Mouse (Mus musculus) embryonic facial prominence, embryonic 10.5 days (tissue): Measurements from ENCODE around the gene Odf3. TPM values are rescaled to one million over a fixed set of nuclear protein-coding genes. Genes with fewer than 3 reads are reported as not detected.

Experiments used
- DNase-seq: peaks from one replicate; pipeline ENCODE4 v3.0.0-alpha.2; 2017; ENCODE audit warnings: low spot score
- H3K27ac ChIP-seq: fragments of 300-500 bp; sonication (generic); replicated peaks from 2 replicates; pipeline ENCODE4 v1.5.1; 2016; ENCODE audit warnings: mild to moderate bottlenecking
- H3K27me3 ChIP-seq: fragments of 300-500 bp; sonication (generic); replicated peaks from 2 replicates; pipeline ENCODE4 v1.6.1; 2016; ENCODE audit warnings: low read depth, mild to moderate bottlenecking; ENCODE audit not compliant: poor library complexity, severe bottlenecking
- H3K36me3 ChIP-seq: fragments of 300-500 bp; sonication (generic); replicated peaks from 2 replicates; pipeline ENCODE4 v1.6.1; 2016; ENCODE audit warnings: mild to moderate bottlenecking, moderate library complexity
- H3K4me1 ChIP-seq: fragments of 300-500 bp; sonication (generic); 2 replicates; pipeline ENCODE4 v1.6.1; 2016
- H3K4me3 ChIP-seq: fragments of 300-500 bp; sonication (generic); 2 replicates; pipeline ENCODE4 v1.5.1; 2016; ENCODE audit warnings: mild to moderate bottlenecking, moderate library complexity
- H3K9me3 ChIP-seq: fragments of 300-500 bp; sonication (generic); 2 replicates; pipeline ENCODE4 v1.6.1; 2016; ENCODE audit warnings: mild to moderate bottlenecking
- WGBS: fragments of 180-500 bp; shearing (Covaris S2); methylation state at CpG from one replicate; pipeline ENCODE4 v1.1.7; 2016; 5-methylcytosine and 5-hydroxymethylcytosine counted together
- polyA plus RNA-seq: library from polyadenylated mRNA; unstranded; fragments of >200 nt; fragmentation: Nextera tagmentation; extraction: Ambion mirVana; gene quantifications from 2 replicates; pipeline ENCODE4 v1.2.1, GENCODE M21; 2016

Gene Odf3
- polyA plus RNA-seq, 1 experiment from 2014 or later: not detected

DNA sequence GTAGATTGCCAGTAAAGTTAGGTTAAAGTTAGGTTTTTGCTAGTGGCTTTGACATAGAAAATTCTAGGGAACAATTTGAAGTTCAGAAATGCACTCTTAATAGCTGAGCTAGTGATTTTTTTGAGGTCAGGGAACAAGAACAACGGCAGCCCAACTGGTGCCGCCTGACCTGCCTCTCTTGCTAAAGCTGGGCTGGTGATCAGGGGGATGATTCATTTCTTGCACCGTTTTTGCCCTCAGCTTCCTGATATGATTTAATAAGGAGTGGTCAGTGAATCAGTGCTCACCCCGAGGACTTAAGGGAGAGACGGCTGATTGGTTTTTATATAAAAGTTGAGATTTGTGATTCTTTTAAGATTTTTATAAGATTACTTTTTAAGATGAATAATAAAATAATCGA is 16.2 kb upstream of the Odf3 start:
- Histone ChIP-seq H3K27me3 (no peaks in the 10 kb centered on the region; the same call in 1 of the 2 replicates), H3K4me1 (peaks cover 9% of the 10 kb centered on the region; the same call in 1 of the 2 replicates), H3K9me3 (no peaks in the 10 kb centered on the region), H3K27ac (no peak overlapping the region), H3K36me3 (no peaks in the 10 kb centered on the region), H3K4me3 (no peak overlapping the region)
- 77% methylated on average over 6 of the region's 6 CpGs for WGBS
- no peak for DNase-seq

DNA sequence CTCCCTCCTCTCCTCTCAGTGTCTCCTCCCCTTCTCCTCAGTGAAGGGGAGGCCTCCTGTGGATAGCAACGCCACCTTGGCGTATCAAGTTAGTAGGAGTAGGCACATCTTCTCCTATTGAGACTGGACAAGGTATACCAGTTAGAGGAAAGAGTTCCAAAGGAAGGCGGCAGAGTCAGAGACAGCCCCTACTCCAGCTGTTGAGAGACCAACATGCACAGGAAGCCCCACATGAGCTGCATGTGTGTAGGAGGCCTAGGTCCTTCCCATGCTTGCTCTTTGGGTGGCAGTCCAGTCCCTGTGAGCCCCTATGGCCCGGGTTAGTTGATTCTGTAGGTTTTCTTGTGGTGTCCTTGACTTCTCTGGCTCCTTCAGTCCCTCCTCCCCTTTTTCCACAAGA is 14.3 kb upstream of the Odf3 start:
- H3K4me3 ChIP-seq: no peak overlapping the region
- H3K4me1 ChIP-seq: peaks cover 9% of the 10 kb centered on the region; the same call in 1 of the 2 replicates
- no peak for DNase-seq
- no peaks in the 10 kb centered on the region for H3K36me3 ChIP-seq
- no peak overlapping the region for H3K27ac ChIP-seq
- WGBS: 89% methylated on average over 4 of the region's 4 CpGs
- H3K27me3 ChIP-seq: no peaks in the 10 kb centered on the region; the same call in 1 of the 2 replicates
- no peaks in the 10 kb centered on the region for H3K9me3 ChIP-seq

DNA sequence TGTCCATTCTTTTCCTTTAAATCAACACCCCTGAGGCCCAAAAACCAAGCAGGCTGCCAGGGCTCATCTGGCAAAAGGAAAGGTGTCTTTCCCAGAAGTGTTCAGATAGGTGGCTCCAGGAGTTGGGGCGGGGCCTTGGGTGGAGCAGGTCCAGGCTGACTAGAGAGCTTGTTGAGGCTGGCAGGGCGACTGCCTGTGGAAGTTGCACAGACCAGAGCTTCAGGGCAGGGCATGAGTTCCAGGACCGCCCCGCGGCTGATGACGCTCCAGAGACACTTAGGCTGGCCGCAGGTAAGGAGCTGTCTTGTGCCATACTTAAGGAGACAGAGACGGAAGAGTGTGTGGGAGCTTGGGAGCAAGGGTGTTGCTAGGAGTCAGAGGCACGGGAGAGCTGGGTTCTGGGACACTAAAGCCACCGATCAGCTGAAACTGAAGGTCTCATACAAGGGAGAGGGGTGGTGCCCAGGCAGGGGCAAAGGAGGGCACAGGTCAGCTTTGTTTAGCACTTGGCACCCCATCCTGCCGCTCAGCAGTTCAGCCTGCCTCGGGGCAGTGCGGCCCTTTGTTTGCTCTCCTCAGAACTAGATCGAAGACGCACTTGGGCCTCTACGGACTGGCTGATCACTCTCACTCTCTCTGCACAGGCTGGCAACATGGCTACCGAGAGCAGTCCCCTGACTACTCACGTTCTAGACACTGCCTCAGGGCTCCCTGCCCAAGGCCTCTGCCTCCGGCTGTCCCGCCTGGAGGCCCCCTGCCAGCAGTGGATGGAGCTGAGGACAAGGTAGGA is 12.4 kb upstream of the Odf3 start, which contains the start of gene Urah:
TSS of gene Urah (plus strand) at position 51 of the 790 bp plus-strand sequence.
- WGBS: 37% methylated on average over 20 of the region's 20 CpGs
- no peak within 1 kb of the TSS for H3K27ac ChIP-seq
- H3K36me3 ChIP-seq: no peaks in the 10 kb centered on the region
- no peak for DNase-seq
- H3K4me1 ChIP-seq: peaks cover 9% of the 10 kb centered on the region; the same call in 1 of the 2 replicates
- H3K27me3 ChIP-seq: peaks cover 9% of the 10 kb centered on the region
- H3K4me3 ChIP-seq: no peak within 1 kb of the TSS
- H3K9me3 ChIP-seq: no peaks in the 10 kb centered on the region

DNA sequence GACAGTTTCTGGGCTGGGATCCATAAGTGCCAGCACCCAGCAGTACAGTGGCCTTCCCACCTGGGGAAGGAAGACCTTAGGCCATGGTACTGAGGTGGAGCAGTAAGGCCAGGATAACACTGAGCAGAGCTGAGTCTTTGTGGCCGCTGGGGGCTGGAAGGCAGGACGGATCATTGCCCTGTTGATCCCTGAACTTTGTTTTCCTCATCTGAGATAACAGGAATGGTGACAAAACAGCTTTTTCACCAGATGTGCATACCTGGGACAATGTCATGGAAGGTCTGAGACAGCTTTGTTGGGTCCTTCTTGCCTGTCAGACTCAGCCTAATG is 11.9 kb upstream of the Odf3 start:
- DNase-seq: no peak
- Histone ChIP-seq H3K4me1 (peaks cover 9% of the 10 kb centered on the region; the same call in 1 of the 2 replicates), H3K36me3 (no peaks in the 10 kb centered on the region), H3K27me3 (peaks cover 15% of the 10 kb centered on the region), H3K27ac (no peak overlapping the region), H3K4me3 (no peak overlapping the region), H3K9me3 (no peaks in the 10 kb centered on the region)
- 77% methylated on average over 2 of the region's 2 CpGs for WGBS

DNA sequence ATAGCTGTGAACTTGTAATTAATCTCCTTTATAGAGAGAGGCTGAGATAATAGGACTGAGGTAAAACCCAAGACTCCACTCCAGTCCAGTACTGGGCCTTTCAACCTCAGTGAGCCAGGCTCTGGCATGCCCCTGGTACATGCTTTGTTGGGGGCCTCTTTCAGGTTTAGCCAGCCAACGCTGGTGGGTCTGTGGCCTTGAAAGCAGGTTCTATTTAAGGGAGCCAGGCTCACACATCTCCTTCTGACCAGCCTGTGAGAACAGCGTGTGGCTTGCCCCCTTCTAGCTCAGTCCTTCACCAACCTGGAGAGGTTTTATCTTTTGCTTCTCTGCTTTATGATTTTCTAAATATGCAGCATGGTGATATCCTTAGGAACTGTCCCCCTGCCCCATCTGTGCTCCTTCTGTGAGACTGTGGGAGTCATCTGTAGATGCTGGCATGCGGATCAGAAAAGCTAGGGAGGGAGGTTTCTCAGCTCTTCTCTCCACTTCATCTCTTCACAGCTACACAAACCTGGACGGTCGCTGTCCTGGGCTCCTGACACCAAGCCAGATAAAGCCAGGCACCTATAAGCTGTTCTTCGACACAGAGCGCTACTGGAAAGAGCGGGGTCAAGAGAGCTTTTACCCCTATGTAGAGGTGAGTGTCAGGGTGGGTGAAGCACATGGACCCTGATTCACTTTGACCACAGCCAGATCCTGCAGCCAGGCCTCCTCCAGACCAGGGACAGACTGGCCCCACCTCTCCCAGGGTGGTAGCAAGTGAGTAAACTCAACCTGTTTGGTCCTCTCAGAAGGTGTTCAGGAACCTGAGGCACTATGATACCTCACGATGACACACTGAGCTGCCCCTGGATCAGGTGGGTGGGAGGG is 11.1 kb upstream of the Odf3 start:
- Histone ChIP-seq H3K9me3 (no peaks in the 10 kb centered on the region), H3K36me3 (no peaks in the 10 kb centered on the region), H3K27me3 (peaks cover 23% of the 10 kb centered on the region), H3K4me1 (peaks cover 9% of the 10 kb centered on the region; the same call in 1 of the 2 replicates), H3K4me3 (no peak overlapping the region), H3K27ac (no peak overlapping the region)
- WGBS: 85% methylated on average over 9 of the region's 9 CpGs
- no peak for DNase-seq

DNA sequence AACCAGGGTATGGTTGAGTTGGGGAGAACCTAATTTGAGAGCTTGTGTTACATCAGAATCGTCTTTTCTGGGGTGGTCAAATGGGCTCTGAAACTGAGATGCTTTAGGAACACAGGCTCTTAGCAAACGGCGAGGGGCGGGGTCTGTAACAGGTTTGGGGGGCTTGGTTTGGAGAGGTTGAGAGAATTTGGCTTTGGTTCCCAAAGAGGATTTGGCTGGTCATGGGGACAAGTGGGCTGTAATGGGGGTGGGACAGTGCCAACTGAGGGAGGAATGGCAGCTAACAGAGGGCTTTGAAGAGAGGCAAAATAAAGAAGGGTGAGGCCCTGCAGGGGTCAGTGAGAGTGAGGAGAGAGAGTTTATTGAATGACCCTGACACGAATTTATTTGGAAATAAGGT is 8.0 kb upstream of the Odf3 start:
- no peak overlapping the region for H3K4me3 ChIP-seq
- 65% methylated on average over 5 of the region's 5 CpGs for WGBS
- no peaks in the 10 kb centered on the region for H3K9me3 ChIP-seq
- H3K36me3 ChIP-seq: no peaks in the 10 kb centered on the region
- H3K4me1 ChIP-seq: peaks cover 9% of the 10 kb centered on the region; the same call in 1 of the 2 replicates
- H3K27me3 ChIP-seq: peaks cover 48% of the 10 kb centered on the region
- no peak for DNase-seq
- H3K27ac ChIP-seq: no peak overlapping the region

DNA sequence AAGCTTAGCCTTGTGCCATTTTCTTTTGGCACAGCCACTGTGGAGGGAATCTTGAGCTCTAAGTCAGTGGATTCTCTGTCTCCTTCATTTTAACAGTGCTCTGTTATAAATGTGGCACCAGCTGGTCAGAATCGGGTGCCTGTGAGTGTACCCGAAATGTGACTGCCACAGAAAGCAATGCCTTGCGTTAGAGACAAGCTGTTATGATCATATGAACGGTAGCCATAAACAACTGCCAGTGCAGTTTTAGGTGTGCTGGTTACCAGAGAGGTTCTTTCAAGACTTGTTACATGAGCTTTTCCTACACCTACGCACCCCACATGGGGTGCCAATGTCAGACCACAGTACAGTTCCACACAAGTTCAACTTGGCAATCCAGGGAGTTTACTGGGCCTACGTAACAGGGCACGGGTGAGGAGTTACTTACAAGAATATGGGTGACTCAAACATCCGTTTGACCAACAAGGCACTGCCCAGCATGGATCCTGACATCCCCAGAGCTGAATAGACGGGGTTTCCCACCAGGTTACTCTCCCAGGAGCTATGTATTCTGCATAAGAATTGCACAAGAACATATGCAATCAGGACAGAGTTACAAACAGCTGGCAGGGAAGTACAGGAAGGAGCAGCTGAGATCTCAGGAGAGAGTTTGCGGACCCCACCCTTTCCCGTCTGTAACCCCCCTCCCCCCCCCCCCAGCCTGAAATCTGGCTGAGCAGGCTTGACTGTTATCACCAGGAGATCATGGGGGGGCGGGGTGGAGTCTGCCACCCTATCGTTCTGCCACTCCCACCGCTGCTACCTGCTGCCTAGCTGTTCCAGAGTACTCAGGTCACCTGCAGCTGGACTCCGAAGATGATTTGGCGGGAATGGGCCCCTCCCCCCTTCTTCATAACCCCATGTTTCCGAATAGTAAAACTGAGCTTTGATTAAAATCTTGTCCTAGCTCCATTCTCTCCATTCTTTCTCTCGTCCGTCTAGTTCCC is 6.6 kb upstream of the Odf3 start:
- WGBS: 37% methylated on average over 19 of the region's 19 CpGs

DNA sequence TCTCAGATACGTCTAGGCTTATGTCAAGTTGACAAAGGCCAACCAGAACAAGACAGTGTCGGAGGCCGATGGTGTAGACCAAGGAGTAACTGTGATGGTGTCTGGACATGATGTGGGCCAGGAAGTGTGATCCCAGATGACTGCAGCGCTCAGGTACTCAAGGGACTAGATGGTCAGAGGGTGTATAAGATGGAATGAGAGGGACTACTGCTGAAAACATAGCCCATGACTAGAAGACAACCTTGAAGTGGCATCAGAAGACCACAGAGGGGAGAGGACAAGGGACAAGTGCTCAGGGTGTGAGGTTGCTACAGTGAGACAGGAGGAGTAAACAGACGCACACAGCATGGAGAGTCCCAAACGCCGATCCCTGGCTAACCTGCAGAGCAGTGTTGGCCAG is 3.8 kb upstream of the Odf3 start:
- peaks cover 53% of the 10 kb centered on the region for H3K27me3 ChIP-seq
- no peak overlapping the region for H3K4me3 ChIP-seq
- no peaks in the 10 kb centered on the region for H3K9me3 ChIP-seq
- H3K36me3 ChIP-seq: no peaks in the 10 kb centered on the region
- no peak for DNase-seq
- peaks cover 10% of the 10 kb centered on the region for H3K4me1 ChIP-seq
- no peak overlapping the region for H3K27ac ChIP-seq
- 78% methylated on average over 7 of the region's 7 CpGs for WGBS

More for the DNA sequence above, 6.6 kb upstream of the Odf3 start:
- Histone ChIP-seq H3K9me3 (no peaks in the 10 kb centered on the region), H3K4me3 (no peak overlapping the region), H3K27me3 (peaks cover 53% of the 10 kb centered on the region), H3K4me1 (peaks cover 10% of the 10 kb centered on the region), H3K27ac (no peak overlapping the region), H3K36me3 (no peaks in the 10 kb centered on the region)
- no peak for DNase-seq

DNA sequence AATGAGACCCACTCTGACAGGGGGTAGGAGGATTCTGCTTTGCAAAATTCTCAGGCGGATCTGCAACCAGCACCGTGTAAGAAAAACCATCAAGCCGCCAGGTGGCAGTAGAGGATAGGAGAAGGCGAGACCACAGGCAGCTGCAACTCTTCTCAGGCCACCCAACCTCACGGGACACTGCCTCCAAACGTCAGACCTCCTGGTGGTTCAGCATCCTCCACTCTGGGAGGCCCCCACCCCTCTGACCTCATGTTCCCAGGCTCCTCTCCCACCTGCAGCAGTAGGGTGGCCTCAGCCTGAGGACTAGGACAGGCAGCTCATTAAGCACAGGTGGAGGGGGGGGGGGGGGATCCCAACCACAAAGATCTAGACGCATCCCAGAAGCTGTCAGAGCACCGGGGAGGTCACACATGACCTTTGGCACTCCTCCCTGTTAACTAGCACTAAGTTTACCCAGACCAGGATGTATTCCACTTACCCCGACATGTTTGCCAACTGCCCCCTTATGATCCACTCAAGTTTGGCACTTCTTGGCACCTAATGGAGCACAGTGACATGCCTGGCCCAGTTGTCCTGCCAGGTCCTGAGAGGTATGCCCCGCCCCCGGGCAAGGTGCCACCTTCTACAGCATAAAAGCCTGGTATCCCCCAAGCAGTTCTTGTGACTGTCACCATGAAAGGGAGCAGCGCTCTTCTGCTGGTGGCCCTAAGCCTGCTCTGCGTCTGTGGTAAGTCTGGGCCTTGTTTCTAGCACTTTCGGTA is 2.5 kb upstream of the Odf3 start, which contains the start of gene Scgb1c1:
TSS of gene Scgb1c1 (plus strand) at position 643 of the 761 bp plus-strand sequence.
- Histone ChIP-seq H3K27ac (no peak within 1 kb of the TSS), H3K9me3 (no peaks in the 10 kb centered on the region), H3K4me1 (peaks cover 10% of the 10 kb centered on the region), H3K4me3 (no peak within 1 kb of the TSS), H3K27me3 (peaks cover 44% of the 10 kb centered on the region), H3K36me3 (no peaks in the 10 kb centered on the region)
- peak; percentile 90 for DNase-seq
- 34% methylated on average over 14 of the region's 14 CpGs for WGBS

DNA sequence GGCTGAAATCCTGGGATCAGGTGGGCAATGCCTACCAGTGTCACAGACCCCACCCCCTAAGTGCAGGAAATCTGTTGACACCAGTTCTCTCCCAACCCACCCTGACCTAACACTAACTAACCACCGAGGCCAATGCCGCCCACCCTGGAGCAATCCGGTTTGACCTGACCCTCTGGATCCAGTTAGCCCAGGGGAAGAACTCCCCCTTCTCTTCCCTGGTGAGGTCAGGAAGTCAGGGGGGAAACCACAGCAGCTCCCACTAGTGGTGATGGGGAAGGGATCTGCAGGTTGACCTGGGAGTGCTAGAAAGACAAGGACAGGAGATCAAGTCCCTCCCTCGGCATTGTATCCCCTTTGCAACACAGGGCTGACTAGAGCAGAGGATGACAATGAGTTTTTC is 1.9 kb upstream of the Odf3 start:
- peaks cover 38% of the 10 kb centered on the region for H3K27me3 ChIP-seq
- WGBS: 54% methylated on average over 4 of the region's 4 CpGs
- peaks cover 10% of the 10 kb centered on the region for H3K4me1 ChIP-seq
- no peak overlapping the region for H3K4me3 ChIP-seq
- no peak overlapping the region for H3K27ac ChIP-seq
- H3K9me3 ChIP-seq: no peaks in the 10 kb centered on the region
- H3K36me3 ChIP-seq: no peaks in the 10 kb centered on the region
- no peak for DNase-seq

DNA sequence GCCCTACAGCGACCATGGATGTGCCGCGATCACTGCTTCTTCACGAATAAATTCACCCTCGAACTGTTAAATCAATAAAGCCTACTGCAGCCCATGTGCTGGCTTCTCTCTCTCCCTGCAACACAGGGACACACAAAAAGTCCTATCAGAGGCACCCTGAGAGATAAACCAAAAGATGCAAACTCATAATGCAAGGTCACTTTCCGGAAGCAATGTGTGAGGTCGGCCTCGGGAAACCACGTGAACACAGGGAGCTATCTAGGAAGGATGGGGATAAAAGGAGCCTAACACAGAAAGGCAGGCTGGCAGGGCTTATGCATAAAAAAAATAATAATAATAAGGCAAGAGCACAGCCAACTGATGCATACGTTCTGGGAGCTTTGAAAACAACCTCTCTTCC is 929 bp upstream of the Odf3 start:
- Histone ChIP-seq H3K4me3 (no peak overlapping the region), H3K27ac (no peak overlapping the region), H3K36me3 (peaks cover 4% of the 10 kb centered on the region), H3K4me1 (peaks cover 10% of the 10 kb centered on the region), H3K9me3 (no peaks in the 10 kb centered on the region), H3K27me3 (peaks cover 28% of the 10 kb centered on the region)
- 85% methylated on average over 10 of the region's 10 CpGs for WGBS
- no peak for DNase-seq
